ENCODE assay signal across 8 mouse cellular contexts in the genomic region with DNA sequence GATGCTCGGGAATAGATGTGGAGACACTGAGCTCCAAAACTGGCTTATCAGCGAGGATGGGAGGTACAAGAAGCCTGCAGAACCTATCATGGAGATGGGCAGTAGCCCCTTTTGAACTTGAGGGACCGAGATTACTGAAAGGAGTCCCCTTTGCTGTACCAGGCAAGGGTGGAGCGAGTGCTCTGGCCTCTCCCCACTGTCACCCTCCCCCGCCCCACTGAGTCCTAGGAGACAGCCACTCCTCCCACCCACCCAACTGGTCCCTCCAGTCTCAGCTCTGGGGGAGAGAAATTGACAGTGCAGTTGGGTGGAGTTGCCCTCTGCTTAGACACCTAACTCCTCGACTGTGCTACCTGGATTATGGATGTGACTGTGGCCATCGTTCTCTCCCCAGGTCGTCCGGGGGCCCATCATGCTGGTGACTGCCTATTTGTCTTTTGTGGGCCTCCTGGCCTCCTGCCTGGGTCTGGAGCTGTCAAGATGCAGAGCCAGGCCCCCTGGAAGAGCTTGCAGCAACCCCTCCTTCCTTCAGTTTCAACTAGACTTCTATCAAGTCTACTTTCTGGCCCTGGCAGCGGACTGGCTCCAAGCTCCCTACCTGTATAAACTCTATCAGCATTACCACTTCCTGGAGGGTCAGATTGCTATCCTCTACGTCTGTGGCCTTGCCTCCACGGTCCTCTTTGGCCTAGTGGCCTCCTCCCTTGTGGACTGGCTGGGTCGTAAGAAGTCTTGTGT. TPM values are rescaled to one million over a fixed set of nuclear protein-coding genes. Genes with fewer than 3 reads are reported as not detected.
DNase-seq lines count a peak whose midpoint lies in the region; ATAC-seq and TF ChIP-seq lines count a peak whose summit lies in the region.

No protein-coding gene starts in this region.

- H3K36me3 ChIP-seq in intestine, embryonic 15.5 days: peaks cover 18% of the 10 kb centered on the region; the same call in 1 of the 2 replicates

- intact Hi-C loops in gastrocnemius, adult 2 months (cut with DNase I): loop anchor here (1.0 kb wide), 1 partner anchor 41 kb away; no protein-coding TSS in a partner anchor

- peak overlapping the region; percentile 89 for H3K9ac ChIP-seq in intestine, embryonic 15.5 days

- peak overlapping the region; percentile 96 for H3K27ac ChIP-seq in gastrocnemius, adult 2 months
- H3K27ac ChIP-seq in intestine, embryonic 15.5 days: peak overlapping the region; percentile 94

- H3K4me2 ChIP-seq in intestine, embryonic 15.5 days (replicated peaks): peak overlapping the region; percentile 81

- WGBS in intestine, embryonic 15.5 days: 28% methylated on average over 13 of the region's 13 CpGs

- TF ChIP-seq CTCF in gastrocnemius, adult 2 months (IDR thresholded peaks at IDR 0.05): no peak

- H3K27me3 ChIP-seq in intestine, embryonic 15.5 days (replicated peaks): no peaks in the 10 kb centered on the region

- DNase-seq in gastrocnemius, adult 2 months: no peak
- no peak for DNase-seq in gastrocnemius, postnatal 25 days
- peak; percentile 27 for DNase-seq in urinary bladder, postnatal 25 days (ENCODE audit: low spot score)
- no peak for DNase-seq in urinary bladder, postnatal 4 days (ENCODE audit: low spot score in 2 of 2)
- no peak for DNase-seq in natural killer cell, adult 2 months (ENCODE audit: low spot score in 2 of 2)
- no peak for DNase-seq in ovary, postnatal 36 days (ENCODE audit: low spot score)

- H3K4me1 ChIP-seq in intestine, embryonic 15.5 days (replicated peaks): peaks cover 10% of the 10 kb centered on the region

- no peaks in the 10 kb centered on the region for H3K9me3 ChIP-seq in intestine, embryonic 15.5 days

- H3K4me3 ChIP-seq in gastrocnemius, adult 2 months: peak overlapping the region; percentile 85
- peak overlapping the region; percentile 96 for H3K4me3 ChIP-seq in intestine, embryonic 15.5 days (replicated peaks)

- ATAC-seq in intestine, embryonic 15.5 days: peak; percentile 53
- ATAC-seq in monocyte, adult 5-6 weeks (replicated peaks; ENCODE audit: insufficient number of reproducible peaks, low FRiP score, low TSS enrichment, poor library complexity, severe bottlenecking): peak; percentile 4; the same call in 1 of the 2 replicates

RNA-seq across cellular contexts. Expression of a gene that starts 0.7 kb away (rescaled TPM):
- total RNA-seq in gastrocnemius, adult 2 months (2021): 10 to 100 TPM; 14.2 TPM
- total RNA-seq in gastrocnemius, postnatal 25 days (2021): 10 to 100 TPM; 12.1 to 14.1 TPM
- polyA plus RNA-seq in intestine, embryonic 15.5 days (2015; fragmentation: Nextera tagmentation; extraction: Ambion mirVana): 66.2 and 67.9 TPM in 2 replicates
- 30.1 to 39.1 TPM (median 34.0 TPM) in 3 replicates for total RNA-seq in monocyte, adult 5-6 weeks (2017)

RNA-seq across cellular contexts. Expression of a gene that starts 9.6 kb away (rescaled TPM):
- not detected for total RNA-seq in gastrocnemius, adult 2 months (2021)
- total RNA-seq in gastrocnemius, postnatal 25 days (2021): not detected
- polyA plus RNA-seq in intestine, embryonic 15.5 days (2015; fragmentation: Nextera tagmentation; extraction: Ambion mirVana): 0.08 and 0.14 TPM in 2 replicates
- total RNA-seq in monocyte, adult 5-6 weeks (2017): not detected in 3 replicates

RNA-seq across cellular contexts. Expression of a gene that starts 16.1 kb away (rescaled TPM):
- total RNA-seq in gastrocnemius, adult 2 months (2021): under 1 TPM; 0.06 to 0.31 TPM
- 1 to 10 TPM in 1 of 2 experiments, under 1 TPM in 1; 0.51 to 1.4 TPM for total RNA-seq in gastrocnemius, postnatal 25 days (2021)
- polyA plus RNA-seq in intestine, embryonic 15.5 days (2015; fragmentation: Nextera tagmentation; extraction: Ambion mirVana): 18.3 and 19.7 TPM in 2 replicates
- total RNA-seq in monocyte, adult 5-6 weeks (2017): 0.76 to 4.6 TPM (median 4.0 TPM) in 3 replicates

RNA-seq across cellular contexts. Expression of a gene that starts 22.6 kb away (rescaled TPM):
- total RNA-seq in gastrocnemius, adult 2 months (2021): 10 to 100 TPM in 1 of 2 experiments, 1 to 10 TPM in 1; 9.9 to 11.9 TPM
- 1 to 10 TPM; 9.3 to 9.8 TPM for total RNA-seq in gastrocnemius, postnatal 25 days (2021)
- 15.8 and 16.5 TPM in 2 replicates for polyA plus RNA-seq in intestine, embryonic 15.5 days (2015; fragmentation: Nextera tagmentation; extraction: Ambion mirVana)
- total RNA-seq in monocyte, adult 5-6 weeks (2017): 18.8 to 30.0 TPM (median 26.6 TPM) in 3 replicates

RNA-seq across cellular contexts. Expression of a gene that starts 46.0 kb away (rescaled TPM):
- 100 to 1,000 TPM; 232 to 252 TPM for total RNA-seq in gastrocnemius, adult 2 months (2021)
- 100 to 1,000 TPM; 189 to 204 TPM for total RNA-seq in gastrocnemius, postnatal 25 days (2021)
- 306 and 309 TPM in 2 replicates for polyA plus RNA-seq in intestine, embryonic 15.5 days (2015; fragmentation: Nextera tagmentation; extraction: Ambion mirVana)
- 576 to 776 TPM (median 626 TPM) in 3 replicates for total RNA-seq in monocyte, adult 5-6 weeks (2017)
